Mouse (Mus musculus) kidney, postnatal 14 days (tissue): ENCODE results near the gene Klhl21.

Experiments used
- DNase-seq: peaks from one replicate; pipeline ENCODE4 v3.0.0; 2022; ENCODE audit warnings: mixed read lengths

The Klhl21 gene

GRCm38 (mm10) chr4:152008622-152009075 lies at the start of gene Klhl21:
Gene Klhl21 (plus strand): TSS chr4:152008803.
- DNase-seq, result peak; percentile 97

GRCm38 (mm10) chr4:151959849-151960512 lies 48.6 kb upstream of the Klhl21 start:
- DNase-seq, result no peak

GRCm38 (mm10) chr4:151960513-151960854 lies 48.1 kb upstream of the Klhl21 start:
- no peak for DNase-seq

- no peak for DNase-seq
Observed at GRCm38 (mm10) chr4:151962817-151963216, 45.8 kb upstream of the Klhl21 start.

GRCm38 (mm10) chr4:151968204-151968921 lies 40.2 kb upstream of the Klhl21 start:
- DNase-seq, result no peak

- peak; percentile 32 for DNase-seq
Observed at GRCm38 (mm10) chr4:151972221-151972967, 36.2 kb upstream of the Klhl21 start.

- no peak for DNase-seq
Observed at GRCm38 (mm10) chr4:151975441-151975840, 33.2 kb upstream of the Klhl21 start.

- peak; percentile 85 for DNase-seq
Observed at GRCm38 (mm10) chr4:151977748-151978147, 30.9 kb upstream of the Klhl21 start.

- DNase-seq, result no peak
Observed at GRCm38 (mm10) chr4:151980699-151981098, 27.9 kb upstream of the Klhl21 start.

GRCm38 (mm10) chr4:151981363-151981762 lies 27.2 kb upstream of the Klhl21 start:
- DNase-seq, result peak; percentile 87

GRCm38 (mm10) chr4:151983043-151983442 lies 25.6 kb upstream of the Klhl21 start:
- no peak for DNase-seq

GRCm38 (mm10) chr4:151983560-151983959 lies 25.0 kb upstream of the Klhl21 start:
- no peak for DNase-seq

- peak; percentile 43 for DNase-seq
Observed at GRCm38 (mm10) chr4:151985886-151986285, 22.7 kb upstream of the Klhl21 start.

- no peak for DNase-seq
Observed at GRCm38 (mm10) chr4:151986650-151987049, 22.0 kb upstream of the Klhl21 start.

GRCm38 (mm10) chr4:151988014-151988341 lies 20.6 kb upstream of the Klhl21 start:
- DNase-seq, result no peak

GRCm38 (mm10) chr4:151988342-151989109 lies 20.1 kb upstream of the Klhl21 start, which contains the start of gene Thap3:
Gene Thap3 (minus strand): TSS chr4:151988997.
- peak; percentile 90 for DNase-seq

- no peak for DNase-seq
Observed at GRCm38 (mm10) chr4:151989110-151989488, 19.5 kb upstream of the Klhl21 start.

- no peak for DNase-seq
Observed at GRCm38 (mm10) chr4:151992091-151992490, 16.5 kb upstream of the Klhl21 start.

- DNase-seq, result no peak
Observed at GRCm38 (mm10) chr4:151993035-151993434, 15.6 kb upstream of the Klhl21 start.

GRCm38 (mm10) chr4:151994228-151995171 lies 14.1 kb upstream of the Klhl21 start:
- peak; percentile 57 for DNase-seq

GRCm38 (mm10) chr4:151995371-151996172 lies 13.0 kb upstream of the Klhl21 start:
- DNase-seq, result peak; percentile 45
